Mouse (Mus musculus) frontal cortex, postnatal 14 days (tissue): ENCODE measurements at regions not wholly inside any gene's neighbourhood (a gene's known extent, or its start where the extent isn't known, plus 50 kb on each side); places are given as distances from the start of the nearest gene placed in this dataset.

ENCODE experiments used
- DNase-seq, 2 experiments: peaks; one replicate each; pipeline ENCODE4 v3.0.0; 2022; ENCODE audit warnings: low spot score in 2 of 2

GRCm38 (mm10) chr3:20680944-20681494 is 314.0 kb upstream of the Agtr1b start:
- DNase-seq = no peak

- DNase-seq = no peak
Observed at GRCm38 (mm10) chr3:20661883-20662282, 294.9 kb upstream of the Agtr1b start.

- DNase-seq = peak in 1 of 2 experiments; percentile 14
Observed at GRCm38 (mm10) chr3:20655345-20655744, 288.4 kb upstream of the Agtr1b start.
